Mouse (Mus musculus): ENCODE data around the gene Asxl1. TPM values are rescaled to one million over a fixed set of nuclear protein-coding genes. Genes with fewer than 3 reads are reported as not detected.

The Asxl1 gene
- polyA plus RNA-seq, 1 experiment, result 6.2 TPM

DNA sequence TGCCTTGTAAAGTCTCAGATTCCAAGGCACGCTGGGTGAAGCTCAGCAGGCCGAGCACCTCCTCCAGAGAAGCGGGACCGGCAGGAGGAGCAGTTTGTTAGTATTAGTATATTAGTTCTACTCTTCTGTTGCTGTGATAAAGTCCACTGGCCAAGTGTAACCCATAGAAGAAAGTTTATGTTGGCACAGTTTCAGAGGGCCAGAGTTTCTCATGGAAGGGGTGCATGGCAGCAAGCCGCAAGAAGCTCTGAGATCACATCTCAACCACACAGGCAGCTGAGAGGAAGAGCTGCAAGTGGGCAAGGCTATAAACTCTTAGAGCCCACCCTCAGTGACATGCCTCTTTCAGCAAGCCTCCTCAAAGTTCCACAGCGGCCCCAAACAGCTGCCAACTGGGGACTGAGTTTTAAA is 11.8 kb upstream of the Asxl1 start:
- Histone ChIP-seq H3K27ac (replicated peaks; ENCODE audit: low read depth, low read length) (no peak overlapping the region), H3K4me1 (ENCODE audit: control insufficient read depth, insufficient read depth, insufficient read length, low read length) (peaks cover 4% of the 10 kb centered on the region; the same call in 1 of the 2 replicates), H3K4me3 (ENCODE audit: insufficient read depth, low read depth, low read length) (no peak overlapping the region)

GRCm38 (mm10) chr2:153334281-153334680 is 11.3 kb upstream of the Asxl1 start:
- peaks cover 4% of the 10 kb centered on the region; the same call in 1 of the 2 replicates for H3K4me1 ChIP-seq (ENCODE audit: control insufficient read depth, insufficient read depth, insufficient read length, low read length)
- H3K4me3 ChIP-seq (ENCODE audit: insufficient read depth, low read depth, low read length), result no peak overlapping the region
- H3K27ac ChIP-seq (replicated peaks; ENCODE audit: low read depth, low read length), result no peak overlapping the region

DNA sequence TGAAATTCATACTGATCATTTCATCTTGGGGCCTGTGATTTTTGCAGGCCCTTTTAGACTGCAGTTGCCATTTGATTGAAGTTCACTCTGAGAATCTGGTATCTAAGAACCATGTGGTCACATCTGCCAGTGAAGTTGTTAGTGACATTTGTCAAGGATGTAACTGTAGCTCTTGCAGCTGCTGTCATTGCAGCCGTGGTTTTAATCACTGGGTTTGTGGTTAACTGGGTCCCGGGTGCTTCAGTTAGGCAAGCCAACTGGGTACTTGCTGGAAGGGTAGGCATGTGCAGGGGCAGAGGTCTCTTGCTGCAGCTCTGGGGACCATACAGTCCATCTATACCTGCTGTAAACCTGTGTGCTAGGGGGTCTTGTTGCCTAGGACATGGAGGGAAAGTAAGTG is 9.5 kb upstream of the Asxl1 start:
- Histone ChIP-seq H3K4me1 (ENCODE audit: control insufficient read depth, insufficient read depth, insufficient read length, low read length) (peaks cover 4% of the 10 kb centered on the region; the same call in 1 of the 2 replicates), H3K4me3 (ENCODE audit: insufficient read depth, low read depth, low read length) (no peak overlapping the region), H3K27ac (replicated peaks; ENCODE audit: low read depth, low read length) (no peak overlapping the region)

DNA sequence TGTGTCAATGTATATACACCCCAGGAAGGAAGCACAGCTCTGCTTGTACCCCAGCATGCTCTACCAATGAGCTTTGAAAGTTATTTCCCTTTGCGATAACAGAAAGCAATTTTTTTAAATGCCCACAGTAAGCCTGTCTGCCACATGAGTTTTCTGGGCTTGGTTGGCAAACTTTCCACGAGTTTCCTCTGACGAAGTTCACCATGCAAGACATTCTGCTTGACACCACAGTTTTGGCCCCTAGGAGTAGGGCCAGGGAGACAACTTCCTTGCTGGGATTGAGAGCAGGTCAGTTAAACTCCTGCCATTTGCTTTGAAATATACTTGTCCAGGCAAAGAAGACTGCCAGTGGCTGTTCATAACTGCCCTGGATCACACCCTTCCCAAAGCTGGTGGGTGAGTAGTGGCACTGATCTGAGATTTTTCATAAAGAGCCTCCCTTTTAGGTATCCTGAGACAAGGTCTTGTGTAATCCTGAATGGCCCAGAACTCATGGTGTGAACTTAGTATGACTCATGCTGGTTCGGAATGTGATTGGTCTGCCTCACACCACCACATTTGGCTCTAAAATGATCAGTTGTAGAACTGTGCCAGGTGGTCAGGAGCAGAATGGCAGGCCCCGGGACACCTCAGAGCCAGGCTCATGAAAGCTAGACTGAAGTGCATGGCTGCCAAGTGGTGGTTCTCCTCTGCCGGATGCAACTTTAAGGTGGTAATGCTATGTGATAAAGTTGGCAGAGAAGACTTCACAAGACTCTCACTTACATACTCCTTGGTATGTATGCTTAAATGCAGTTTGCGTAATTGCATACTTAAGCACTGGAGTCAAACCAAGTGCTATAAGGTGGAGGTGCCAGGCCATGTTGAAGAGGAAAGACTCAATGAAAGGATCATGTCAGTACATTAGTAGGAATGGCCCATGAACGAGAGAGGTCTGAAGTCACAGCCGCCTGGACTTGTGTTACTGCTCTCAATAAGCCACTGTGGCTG is 7.0 kb upstream of the Asxl1 start:
- H3K4me3 ChIP-seq (ENCODE audit: insufficient read depth, low read depth, low read length), result no peak overlapping the region
- H3K4me1 ChIP-seq (ENCODE audit: control insufficient read depth, insufficient read depth, insufficient read length, low read length), result peaks cover 4% of the 10 kb centered on the region; the same call in 1 of the 2 replicates
- no peak overlapping the region for H3K27ac ChIP-seq (replicated peaks; ENCODE audit: low read depth, low read length)

DNA sequence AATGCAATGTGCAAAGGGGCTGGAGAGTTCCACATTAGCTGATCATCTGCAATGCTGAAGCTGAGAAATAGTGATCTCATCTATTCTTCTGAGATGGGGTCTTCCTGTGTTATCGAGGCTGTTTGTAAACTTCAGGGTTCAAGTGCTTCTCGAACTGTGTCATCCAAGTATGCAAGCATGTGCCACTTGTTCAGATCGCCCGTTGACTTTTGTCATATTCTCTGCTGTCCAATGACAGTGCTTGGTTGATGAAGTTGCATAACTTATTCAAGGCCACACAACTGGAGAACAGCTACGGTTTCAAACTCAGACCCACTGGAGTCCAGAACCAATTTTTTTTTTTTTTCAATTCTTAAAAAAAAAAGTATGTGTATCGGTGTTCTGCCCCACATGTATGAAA is 3.5 kb upstream of the Asxl1 start:
- Histone ChIP-seq H3K27ac (replicated peaks; ENCODE audit: low read depth, low read length) (no peak overlapping the region), H3K4me3 (ENCODE audit: insufficient read depth, low read depth, low read length) (no peak overlapping the region), H3K4me1 (ENCODE audit: control insufficient read depth, insufficient read depth, insufficient read length, low read length) (peaks cover 4% of the 10 kb centered on the region; the same call in 1 of the 2 replicates)

DNA sequence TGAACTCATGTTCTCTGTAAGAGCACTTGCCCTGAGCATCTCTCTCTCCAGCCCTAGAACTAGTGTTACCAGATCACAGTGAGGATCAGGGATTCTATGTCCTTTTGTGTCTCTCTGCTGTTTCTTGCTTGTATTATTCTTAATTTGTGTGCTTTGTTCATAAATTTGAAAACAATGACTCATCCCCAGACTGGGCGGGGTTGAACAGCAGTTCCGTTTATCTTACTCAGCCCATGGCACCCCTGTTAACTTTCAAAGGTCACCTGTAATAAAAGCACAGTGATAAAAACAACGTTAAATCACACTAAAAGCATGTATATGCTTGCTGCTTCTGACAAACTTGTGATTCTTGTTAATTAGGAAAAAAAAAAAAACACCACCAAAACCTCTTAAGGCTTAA is 3.0 kb upstream of the Asxl1 start:
- Histone ChIP-seq H3K4me1 (ENCODE audit: control insufficient read depth, insufficient read depth, insufficient read length, low read length) (peaks cover 4% of the 10 kb centered on the region; the same call in 1 of the 2 replicates), H3K27ac (replicated peaks; ENCODE audit: low read depth, low read length) (no peak overlapping the region), H3K4me3 (ENCODE audit: insufficient read depth, low read depth, low read length) (no peak overlapping the region)

DNA sequence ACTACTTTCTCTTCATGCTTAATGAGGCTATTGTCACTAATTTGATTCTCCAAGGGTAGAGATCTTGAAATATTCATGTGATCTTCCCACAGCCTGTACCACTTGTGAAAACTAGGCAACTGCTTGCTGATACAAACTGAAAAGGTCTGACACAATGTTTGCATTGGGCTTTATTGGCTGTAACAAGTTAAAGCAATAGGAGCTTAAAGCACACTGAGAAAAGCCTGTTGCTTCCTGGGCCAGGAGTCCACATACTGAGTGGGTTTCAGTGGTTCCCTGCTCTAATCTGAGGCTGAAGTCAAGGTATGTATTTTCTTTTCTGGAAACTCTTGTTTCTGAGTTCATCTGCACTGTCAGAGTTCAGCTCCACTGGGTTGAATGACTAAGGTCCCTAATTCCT is 2.4 kb upstream of the Asxl1 start:
- H3K4me3 ChIP-seq (ENCODE audit: insufficient read depth, low read depth, low read length), result no peak overlapping the region

GRCm38 (mm10) chr2:153345071-153345453 is 567 bp upstream of the Asxl1 start:
- H3K4me3 ChIP-seq (ENCODE audit: insufficient read depth, low read depth, low read length), result peak overlapping the region; percentile 92
- H3K4me1 ChIP-seq (ENCODE audit: control insufficient read depth, insufficient read depth, insufficient read length, low read length), result peaks cover 4% of the 10 kb centered on the region; the same call in 1 of the 2 replicates
- peak overlapping the region; percentile 40; the same call in 1 of the 2 replicates for H3K27ac ChIP-seq (replicated peaks; ENCODE audit: low read depth, low read length)

More for the DNA sequence above, 2.4 kb upstream of the Asxl1 start:
- no peak overlapping the region for H3K27ac ChIP-seq (replicated peaks; ENCODE audit: low read depth, low read length)
- H3K4me1 ChIP-seq (ENCODE audit: control insufficient read depth, insufficient read depth, insufficient read length, low read length), result no peaks in the 10 kb centered on the region

DNA sequence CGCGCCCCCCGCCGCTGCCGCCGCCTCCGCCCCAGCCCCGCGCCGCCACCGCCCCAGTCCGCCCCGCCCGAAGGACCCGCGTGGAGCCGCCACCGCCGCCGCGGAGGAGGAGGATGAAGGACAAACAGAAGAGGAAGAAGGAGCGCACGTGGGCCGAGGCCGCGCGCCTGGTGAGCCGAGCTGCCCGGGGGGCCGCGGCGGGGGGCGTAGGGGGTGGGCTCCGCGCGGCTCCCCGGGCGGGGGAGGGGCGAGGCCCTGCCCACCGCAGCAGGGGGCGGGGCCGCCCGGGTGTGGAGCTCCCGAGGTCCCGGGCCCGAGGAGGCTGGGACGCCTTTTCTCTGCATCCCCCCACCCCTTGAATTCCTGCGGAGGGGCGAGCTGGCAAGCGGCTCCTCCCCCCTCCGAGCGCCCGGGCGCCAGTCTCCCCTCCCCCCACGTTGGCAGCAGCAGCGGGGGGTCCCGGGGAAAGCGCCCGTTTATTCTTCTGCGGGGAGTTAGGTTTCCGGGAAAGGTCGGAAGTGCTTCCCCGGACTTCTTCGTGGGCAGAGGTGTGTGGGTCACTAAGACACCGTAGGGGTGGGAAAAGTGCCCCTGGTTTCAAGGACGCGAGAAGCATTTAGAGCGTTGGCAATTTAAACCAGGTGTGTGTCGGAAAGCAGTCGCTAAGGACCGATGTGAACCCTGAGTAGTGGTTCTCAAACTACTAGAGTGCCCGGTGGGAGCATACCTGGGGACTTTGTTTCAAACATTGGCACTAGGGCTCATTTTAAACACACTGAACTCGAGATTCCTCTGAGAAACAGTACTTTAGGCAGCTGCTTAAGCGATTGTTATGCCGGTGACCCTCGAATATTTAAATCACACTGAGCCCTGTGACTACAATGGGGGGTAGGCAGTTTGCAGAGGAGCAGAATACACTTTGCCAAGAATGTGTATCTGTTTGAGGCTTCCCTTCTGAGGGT is 873 bp downstream of the Asxl1 start:
- Histone ChIP-seq H3K4me1 (ENCODE audit: control insufficient read depth, insufficient read depth, insufficient read length, low read length) (peaks cover 11% of the 10 kb centered on the region), H3K4me3 (ENCODE audit: insufficient read depth, low read depth, low read length) (peak overlapping the region; percentile 96), H3K27ac (replicated peaks; ENCODE audit: low read depth, low read length) (peak overlapping the region; percentile 94)

DNA sequence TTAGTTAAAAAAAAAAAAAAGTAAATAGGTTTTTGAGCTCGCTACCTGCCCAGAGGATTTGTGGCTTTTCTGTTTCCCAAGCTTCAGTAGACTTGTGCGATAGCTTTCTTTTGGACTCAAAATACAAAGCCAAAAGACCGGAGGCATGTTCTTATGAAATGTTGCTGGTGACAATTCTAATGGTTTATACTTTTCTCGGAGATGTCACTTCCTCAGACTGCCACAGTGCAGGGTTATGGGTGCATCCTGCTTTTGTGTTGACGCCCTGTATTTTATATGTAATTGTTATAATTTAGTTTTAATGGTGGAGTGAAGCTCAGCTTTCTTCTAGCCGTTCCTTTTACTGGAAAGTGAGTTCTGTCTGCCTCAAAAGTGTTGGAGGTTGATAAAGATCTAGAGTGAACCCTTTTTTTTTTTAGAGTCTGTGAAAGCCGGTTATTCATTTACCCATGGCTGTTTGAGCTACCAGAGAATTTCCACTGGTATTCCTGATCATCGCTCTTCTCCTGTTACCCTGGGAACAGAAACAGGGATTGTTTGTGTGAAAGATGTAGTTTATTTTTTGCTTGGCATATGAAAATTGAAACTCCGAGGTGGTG is 1.7 kb downstream of the Asxl1 start:
- Histone ChIP-seq H3K4me3 (ENCODE audit: insufficient read depth, low read depth, low read length) (peak overlapping the region; percentile 96), H3K4me1 (ENCODE audit: control insufficient read depth, insufficient read depth, insufficient read length, low read length) (peaks cover 11% of the 10 kb centered on the region), H3K27ac (replicated peaks; ENCODE audit: low read depth, low read length) (peak overlapping the region; percentile 65)

DNA sequence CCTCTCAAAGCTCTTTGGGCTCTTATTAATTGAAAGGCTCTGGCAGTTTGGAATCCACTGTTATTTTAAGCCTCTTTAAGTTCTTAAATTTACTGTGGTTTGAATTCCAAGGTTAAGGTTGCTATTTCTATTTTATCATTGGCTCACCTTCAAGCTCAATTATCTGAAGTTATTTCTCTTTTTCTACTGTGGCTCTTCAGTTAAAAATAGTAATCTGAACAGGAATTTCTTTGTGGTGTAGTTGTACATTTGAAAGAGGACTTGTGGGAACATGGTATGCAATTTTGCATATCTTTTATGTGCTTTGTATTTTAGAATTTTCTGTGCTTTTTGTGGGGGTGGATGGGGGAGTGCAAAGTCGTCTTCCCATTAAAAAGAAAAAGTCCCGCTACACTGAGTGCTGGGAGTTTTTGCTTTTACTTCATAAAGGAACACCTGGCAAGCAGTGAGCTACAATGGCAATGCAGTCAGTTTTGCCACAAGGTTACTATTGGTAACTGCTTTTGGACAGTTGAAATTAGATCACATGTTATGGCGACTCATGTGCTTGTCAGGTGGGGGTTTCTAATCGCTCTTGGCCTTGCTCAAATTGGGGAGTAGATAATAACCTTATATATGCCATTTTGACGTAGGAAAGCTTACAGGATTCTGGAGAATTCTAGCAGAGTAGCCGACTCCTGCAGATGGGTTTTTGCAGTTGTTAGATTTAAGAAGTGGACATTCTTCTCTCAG is 2.6 kb downstream of the Asxl1 start:
- Histone ChIP-seq H3K4me1 (ENCODE audit: control insufficient read depth, insufficient read depth, insufficient read length, low read length) (peaks cover 11% of the 10 kb centered on the region), H3K4me3 (ENCODE audit: insufficient read depth, low read depth, low read length) (no peak overlapping the region), H3K27ac (replicated peaks; ENCODE audit: low read depth, low read length) (no peak overlapping the region)

DNA sequence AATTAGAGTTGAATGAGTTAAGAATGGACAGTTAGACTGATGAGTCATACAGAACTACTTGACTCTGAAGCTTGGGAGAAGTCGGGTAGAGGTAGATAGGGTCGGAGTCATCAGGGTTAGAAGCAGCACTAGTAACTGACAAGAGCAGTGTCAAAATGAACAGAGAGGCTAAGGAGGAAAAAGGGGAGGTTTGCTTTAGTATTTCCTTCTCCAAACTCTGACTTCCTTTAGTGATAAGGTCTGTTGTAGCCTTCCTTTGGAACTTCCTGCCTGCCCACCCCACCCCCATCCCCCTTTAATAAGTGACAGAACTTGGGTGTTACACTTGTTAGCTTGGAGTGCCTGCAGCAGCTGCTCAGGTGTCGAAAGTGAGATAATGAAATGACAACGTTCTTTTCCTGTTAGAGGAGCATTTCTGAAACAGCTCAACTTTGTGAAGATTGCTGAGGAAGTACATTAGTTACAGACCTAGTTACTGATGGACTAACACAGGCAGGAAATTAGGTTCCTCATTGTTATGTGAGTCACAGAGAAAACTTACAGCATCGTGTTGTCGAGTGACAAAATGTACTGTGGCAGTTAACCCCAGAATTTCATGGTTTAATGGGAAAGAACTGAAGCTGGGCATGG is 5.0 kb downstream of the Asxl1 start:
- Histone ChIP-seq H3K27ac (replicated peaks; ENCODE audit: low read depth, low read length) (peak overlapping the region; percentile 27), H3K4me1 (ENCODE audit: control insufficient read depth, insufficient read depth, insufficient read length, low read length) (peaks cover 11% of the 10 kb centered on the region), H3K4me3 (ENCODE audit: insufficient read depth, low read depth, low read length) (no peak overlapping the region; the same call in 1 of the 2 replicates)

DNA sequence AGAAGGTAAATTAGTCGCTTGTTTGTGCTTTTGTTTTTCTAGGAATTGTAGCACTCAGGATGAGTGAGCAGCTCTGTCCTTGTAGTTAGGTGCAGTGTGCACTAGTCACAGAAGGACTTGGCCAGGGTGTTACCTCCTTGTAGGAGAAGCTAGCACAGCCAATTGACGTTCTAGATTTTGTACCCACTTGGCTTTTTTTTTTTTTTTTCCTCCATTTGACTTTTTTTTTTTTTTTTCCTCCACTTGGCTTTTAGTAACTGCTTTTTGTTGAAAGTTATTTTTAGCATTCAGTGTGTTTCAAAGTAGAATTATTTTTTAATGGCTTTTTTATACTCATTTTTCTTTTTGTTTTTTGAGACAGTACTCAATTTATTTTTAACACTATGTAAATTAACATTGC is 9.0 kb downstream of the Asxl1 start:
- Histone ChIP-seq H3K4me3 (ENCODE audit: insufficient read depth, low read depth, low read length) (no peak overlapping the region), H3K27ac (replicated peaks; ENCODE audit: low read depth, low read length) (no peak overlapping the region), H3K4me1 (ENCODE audit: control insufficient read depth, insufficient read depth, insufficient read length, low read length) (peaks cover 11% of the 10 kb centered on the region)

- H3K4me3 ChIP-seq (ENCODE audit: insufficient read depth, low read depth, low read length), result no peak overlapping the region
- no peak overlapping the region for H3K27ac ChIP-seq (replicated peaks; ENCODE audit: low read depth, low read length)
- H3K4me1 ChIP-seq (ENCODE audit: control insufficient read depth, insufficient read depth, insufficient read length, low read length), result no peaks in the 10 kb centered on the region
These were observed 11.2 kb downstream of the Asxl1 start for GRCm38 (mm10) chr2:153356784-153357183.

Measured in brown adipose tissue, adult 24 weeks (tissue).